Mouse (Mus musculus) embryonic facial prominence, embryonic 14.5 days (tissue): ENCODE results near the gene Map3k14. TPM values are rescaled to one million over a fixed set of nuclear protein-coding genes. Genes with fewer than 3 reads are reported as not detected.
"Not testable (repeated sequence)": the region's sequence is repeated elsewhere in the genome, so short reads cannot be mapped to it uniquely, and the experiment has no call there.

Experiments
- ATAC-seq: fragments of 200-750 bp; cut with Nextera tagmentation; 2 replicates; pipeline ENCODE4 v1.8.0; 2017; ENCODE audit warnings: low read depth, moderate number of reproducible peaks, moderate TSS enrichment
- DNase-seq: peaks from one replicate; pipeline ENCODE4 v3.0.0-alpha.2; 2015; ENCODE audit warnings: low spot score
- H3K27ac ChIP-seq: fragments of 300-500 bp; sonication (generic); replicated peaks from 2 replicates; pipeline ENCODE4 v1.5.1; 2014; ENCODE audit warnings: low read depth, mild to moderate bottlenecking, low read length, moderate library complexity
- H3K27me3 ChIP-seq: fragments of 300-500 bp; sonication (generic); replicated peaks from 2 replicates; pipeline ENCODE4 v1.6.1; 2014; ENCODE audit warnings: low read length; ENCODE audit not compliant: control insufficient read depth, insufficient read depth
- H3K36me3 ChIP-seq: fragments of 300-500 bp; sonication (generic); 2 replicates; pipeline ENCODE4 v1.6.1; 2014; ENCODE audit warnings: low read length, mixed read lengths; ENCODE audit not compliant: control insufficient read depth, insufficient read depth
- H3K4me1 ChIP-seq: fragments of 300-500 bp; sonication (generic); 2 replicates; pipeline ENCODE4 v1.6.1; 2014; ENCODE audit warnings: antibody characterized with exemption, low read length; ENCODE audit not compliant: control insufficient read depth, insufficient read depth
- H3K4me2 ChIP-seq: fragments of 300-500 bp; sonication (generic); 2 replicates; pipeline ENCODE4 v1.6.1; 2014; ENCODE audit warnings: low read depth, mild to moderate bottlenecking, low read length, moderate library complexity, mixed read lengths
- H3K4me3 ChIP-seq: fragments of 300-500 bp; sonication (generic); 2 replicates; pipeline ENCODE4 v1.5.1; 2014; ENCODE audit warnings: low read depth, mild to moderate bottlenecking, low read length
- H3K9ac ChIP-seq: fragments of 300-500 bp; sonication (generic); 2 replicates; pipeline ENCODE4 v1.6.1; 2014; ENCODE audit warnings: low read depth, mild to moderate bottlenecking, low read length, moderate library complexity, mixed read lengths
- H3K9me3 ChIP-seq: fragments of 300-500 bp; sonication (generic); 2 replicates; pipeline ENCODE4 v1.6.1; 2016; ENCODE audit warnings: low read length; ENCODE audit not compliant: control insufficient read depth
- WGBS: fragments of 180-500 bp; shearing (Covaris S2); extraction: QIAGEN DNeasy Blood & Tissue Kit; methylation state at CpG from one replicate; pipeline ENCODE4 v1.1.7; 2014; 5-methylcytosine and 5-hydroxymethylcytosine counted together
- polyA plus RNA-seq: library from polyadenylated mRNA; unstranded; fragments of >200 nt; fragmentation: Nextera tagmentation; extraction: Ambion mirVana; gene quantifications from 2 replicates; pipeline ENCODE4 v1.2.1, GENCODE M21; 2014

The Map3k14 gene
- polyA plus RNA-seq, 1 experiment from 2014 or later = 4.6 TPM

DNA sequence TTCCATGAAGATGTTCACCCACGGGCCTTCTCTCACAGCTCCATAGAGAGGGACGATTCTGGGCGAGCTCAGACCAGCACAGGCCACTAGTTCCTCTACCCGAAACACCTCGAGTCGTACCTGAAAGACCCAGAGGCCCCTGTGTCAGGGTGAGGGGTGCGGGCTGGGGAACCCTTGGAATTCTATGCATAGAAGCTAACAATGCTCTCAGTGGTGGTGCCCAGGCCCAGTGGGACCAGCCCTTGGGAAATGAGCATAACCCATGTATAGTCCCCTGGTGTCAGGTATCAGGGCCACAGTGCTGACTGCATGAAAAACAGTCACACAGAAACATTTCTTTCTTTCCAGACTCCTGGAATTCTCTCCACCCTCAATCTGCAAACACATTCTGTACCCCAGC is 35.9 kb downstream of the Map3k14 start:
- 89% methylated on average over 7 of the region's 7 CpGs for WGBS
- no peak overlapping the region for H3K4me2 ChIP-seq
- no peaks in the 10 kb centered on the region for H3K4me1 ChIP-seq
- H3K36me3 ChIP-seq = peaks cover 61% of the 10 kb centered on the region
- H3K4me3 ChIP-seq = no peak overlapping the region
- H3K9ac ChIP-seq = no peak overlapping the region
- no peak for ATAC-seq
- no peaks in the 10 kb centered on the region for H3K27me3 ChIP-seq
- H3K9me3 ChIP-seq = 0 out of 2 replicates have a peak, but pooled peaks cover 6% of the 10 kb centered on the region
- DNase-seq = no peak
- no peak overlapping the region for H3K27ac ChIP-seq

DNA sequence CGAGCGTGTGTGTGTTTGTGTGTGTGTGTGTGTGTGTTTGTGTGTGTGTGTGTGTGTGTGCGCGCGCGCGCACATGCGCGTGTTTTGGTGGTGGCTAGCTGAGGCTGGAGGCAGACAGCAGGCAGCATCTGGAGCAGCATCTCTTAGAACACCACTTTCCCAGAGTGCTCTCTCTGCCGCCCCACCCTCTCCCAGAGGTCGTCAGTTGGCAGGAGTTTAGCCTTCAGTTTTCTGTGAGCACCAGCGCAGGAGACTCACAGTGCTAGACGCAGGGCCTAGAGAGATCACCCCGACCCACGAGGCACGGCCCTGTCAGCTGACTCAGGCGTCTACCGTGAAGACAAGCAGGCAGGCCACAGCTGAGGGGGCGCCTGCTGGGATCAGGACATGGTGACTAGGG is 36.6 kb downstream of the Map3k14 start:
- no peaks in the 10 kb centered on the region for H3K4me1 ChIP-seq
- ATAC-seq = no peak
- H3K9ac ChIP-seq = no peak overlapping the region
- DNase-seq = no peak
- 80% methylated on average over 19 of the region's 19 CpGs for WGBS
- no peaks in the 10 kb centered on the region for H3K27me3 ChIP-seq
- peaks cover 62% of the 10 kb centered on the region for H3K36me3 ChIP-seq
- H3K4me2 ChIP-seq = no peak overlapping the region
- no peak overlapping the region for H3K27ac ChIP-seq
- H3K9me3 ChIP-seq = 0 out of 2 replicates have a peak, but pooled peaks cover 6% of the 10 kb centered on the region
- H3K4me3 ChIP-seq = no peak overlapping the region

DNA sequence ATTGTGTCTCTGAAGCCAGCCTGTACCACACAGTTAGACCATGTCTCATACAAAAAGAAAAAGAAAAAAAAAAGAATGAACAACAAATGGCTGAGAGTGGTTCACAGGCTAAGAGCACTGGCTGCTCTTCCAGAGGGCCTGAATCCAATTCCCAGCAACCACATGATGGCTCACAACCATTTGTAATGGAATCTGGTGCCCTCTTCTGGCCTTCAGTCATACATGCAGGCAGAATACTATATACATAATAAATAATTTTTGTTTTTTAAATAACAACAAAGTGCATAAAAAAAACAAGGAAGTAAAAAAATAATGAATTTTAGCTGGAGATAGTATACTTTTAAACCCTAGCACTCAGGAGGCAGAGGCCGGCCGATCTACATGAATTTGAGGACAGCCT is 37.7 kb downstream of the Map3k14 start:
- 0 out of 2 replicates have a peak, but pooled peaks cover 6% of the 10 kb centered on the region for H3K9me3 ChIP-seq
- no peak overlapping the region for H3K4me3 ChIP-seq
- peaks cover 68% of the 10 kb centered on the region for H3K36me3 ChIP-seq
- H3K9ac ChIP-seq = no peak overlapping the region
- DNase-seq = no peak
- H3K4me1 ChIP-seq = no peaks in the 10 kb centered on the region
- WGBS = 100% methylated on average over 2 of the region's 2 CpGs
- no peaks in the 10 kb centered on the region for H3K27me3 ChIP-seq
- H3K27ac ChIP-seq = no peak overlapping the region
- no peak for ATAC-seq
- no peak overlapping the region for H3K4me2 ChIP-seq

DNA sequence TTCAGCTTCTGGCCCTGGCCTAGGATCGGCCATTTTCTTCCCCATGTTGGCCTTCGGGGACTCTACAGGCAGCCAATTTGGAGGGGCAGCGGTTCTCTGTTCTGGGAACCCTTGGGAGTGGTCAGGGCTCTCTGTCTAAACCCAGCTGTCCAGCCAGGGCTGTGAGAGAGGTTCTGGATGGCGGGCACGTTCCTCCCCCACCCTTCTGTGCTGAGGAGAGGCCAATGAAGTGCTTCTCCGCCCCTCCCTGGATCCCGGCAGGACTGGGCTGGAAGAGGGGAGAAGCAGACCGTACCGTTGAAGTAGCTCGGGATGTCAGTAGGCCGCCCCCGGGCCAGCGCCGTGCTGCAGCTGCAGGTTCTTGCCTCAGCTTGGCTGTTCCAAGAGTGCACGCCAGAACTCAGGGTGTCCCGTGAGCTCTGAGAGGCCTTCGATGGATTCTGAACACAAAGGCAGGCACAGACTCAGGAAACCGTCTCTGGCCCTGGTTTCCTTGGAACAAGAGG is 43.3 kb downstream of the Map3k14 start:
- H3K27ac ChIP-seq = no peak overlapping the region
- no peak overlapping the region for H3K4me3 ChIP-seq
- H3K27me3 ChIP-seq = no peaks in the 10 kb centered on the region
- no peak for DNase-seq
- ATAC-seq = no peak
- no peak overlapping the region for H3K9ac ChIP-seq
- H3K9me3 ChIP-seq = no peaks in the 10 kb centered on the region
- no peak overlapping the region for H3K4me2 ChIP-seq
- peaks cover 83% of the 10 kb centered on the region for H3K36me3 ChIP-seq
- 50% methylated on average over 18 of the region's 18 CpGs for WGBS
- H3K4me1 ChIP-seq = no peaks in the 10 kb centered on the region

DNA sequence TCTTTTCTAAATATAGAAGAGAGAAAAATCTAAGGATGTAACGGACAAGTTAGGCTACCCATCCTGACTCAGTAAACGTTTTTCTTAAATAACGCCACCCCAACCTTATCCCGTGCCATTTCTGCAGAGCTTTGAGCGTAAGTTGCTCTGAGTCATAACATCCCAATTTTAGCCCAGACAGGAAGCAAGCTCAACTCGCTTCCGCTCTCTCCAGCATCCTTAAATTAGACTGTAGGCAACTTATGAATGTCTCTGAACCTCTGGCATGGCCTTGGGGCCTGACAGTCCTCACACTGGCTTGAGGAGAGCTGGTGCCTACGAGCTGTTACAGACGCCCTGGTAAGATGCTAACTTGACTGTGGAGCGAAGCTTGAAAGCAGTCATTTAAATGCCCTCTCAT is 43.8 kb downstream of the Map3k14 start:
- no peaks in the 10 kb centered on the region for H3K27me3 ChIP-seq
- H3K4me3 ChIP-seq = no peak overlapping the region
- peaks cover 2% of the 10 kb centered on the region; the same call in 1 of the 2 replicates for H3K4me1 ChIP-seq
- no peak overlapping the region for H3K27ac ChIP-seq
- no peak overlapping the region for H3K9ac ChIP-seq
- peaks cover 77% of the 10 kb centered on the region for H3K36me3 ChIP-seq
- ATAC-seq (no peak), DNase-seq (no peak)
- no peaks in the 10 kb centered on the region for H3K9me3 ChIP-seq
- WGBS = 80% methylated on average over 10 of the region's 10 CpGs
- H3K4me2 ChIP-seq = no peak overlapping the region

DNA sequence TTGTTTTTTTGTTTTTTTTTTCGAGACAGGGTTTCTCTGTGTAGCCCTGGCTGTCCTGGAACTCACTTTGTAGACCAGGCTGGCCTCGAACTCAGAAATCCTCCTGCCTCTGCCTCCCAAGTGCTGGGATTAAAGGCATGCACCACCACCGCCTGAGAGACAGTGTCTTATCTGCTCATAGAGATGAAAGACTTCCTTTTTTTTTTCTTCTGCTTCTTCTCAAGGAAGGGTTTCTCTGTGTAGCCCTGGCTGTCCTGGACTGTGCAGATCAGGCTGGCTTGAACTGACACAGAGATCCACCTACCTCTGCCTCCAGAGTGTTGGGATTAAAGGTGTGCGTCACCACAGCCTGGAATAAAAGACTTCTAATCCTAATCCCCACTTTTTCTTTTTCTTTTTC is 44.6 kb downstream of the Map3k14 start:
- ATAC-seq, H3K4me3 ChIP-seq, H3K27ac ChIP-seq, H3K9ac ChIP-seq, H3K4me1 ChIP-seq, H3K27me3 ChIP-seq, H3K4me2 ChIP-seq, H3K9me3 ChIP-seq, DNase-seq: not testable (repeated sequence)
- WGBS = 82% methylated on average over 4 of the region's 4 CpGs
- H3K36me3 ChIP-seq = peaks cover 72% of the 10 kb centered on the region

DNA sequence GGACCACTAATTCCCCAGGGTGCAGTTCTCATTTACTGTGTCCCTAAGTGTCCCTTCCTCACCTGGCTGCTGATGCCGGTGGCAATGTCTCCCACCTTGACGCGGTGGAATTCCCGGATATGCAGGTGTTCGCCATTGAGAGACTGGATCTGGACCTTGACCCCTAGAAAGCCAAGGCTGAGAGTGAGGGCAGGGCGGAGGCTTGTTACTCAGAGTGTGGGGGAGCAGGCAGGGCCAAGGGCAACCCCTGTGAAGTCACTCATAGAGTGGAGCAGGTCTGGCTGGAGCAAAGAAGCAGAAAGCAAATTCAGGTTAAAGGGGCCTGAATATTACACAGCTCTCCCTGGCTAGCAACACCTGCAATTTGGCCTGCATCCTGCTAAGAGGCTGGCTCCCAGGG is 45.8 kb downstream of the Map3k14 start:
- no peaks in the 10 kb centered on the region for H3K27me3 ChIP-seq
- no peak overlapping the region for H3K4me2 ChIP-seq
- H3K9ac ChIP-seq = no peak overlapping the region
- peaks cover 5% of the 10 kb centered on the region; the same call in 1 of the 2 replicates for H3K4me1 ChIP-seq
- no peak for ATAC-seq
- H3K9me3 ChIP-seq = no peaks in the 10 kb centered on the region
- no peak for DNase-seq
- 87% methylated on average over 6 of the region's 6 CpGs for WGBS
- peaks cover 60% of the 10 kb centered on the region for H3K36me3 ChIP-seq
- no peak overlapping the region for H3K4me3 ChIP-seq
- H3K27ac ChIP-seq = no peak overlapping the region

DNA sequence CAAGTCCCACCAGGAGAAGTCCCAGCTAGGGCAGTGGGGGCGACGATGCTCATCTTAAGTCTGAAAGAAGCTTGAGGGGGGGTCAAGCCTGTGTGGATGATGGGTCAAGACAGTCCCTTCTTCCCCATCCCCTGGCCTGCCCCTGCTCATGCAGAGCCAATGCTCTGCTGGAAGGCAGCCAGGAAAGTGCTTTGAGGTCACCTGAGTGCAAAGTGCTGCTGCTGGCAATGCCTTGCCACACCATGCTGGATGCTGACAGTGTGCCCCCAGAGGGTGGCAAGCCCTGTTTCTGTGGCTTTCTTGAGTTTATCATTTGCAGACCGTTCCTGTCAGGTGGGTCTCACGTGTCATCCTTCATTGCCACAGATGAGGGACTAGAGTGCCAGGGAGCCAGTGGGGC is 47.3 kb downstream of the Map3k14 start:
- WGBS = 95% methylated on average over 4 of the region's 4 CpGs
- no peaks in the 10 kb centered on the region for H3K27me3 ChIP-seq
- no peak overlapping the region for H3K27ac ChIP-seq
- DNase-seq = no peak
- H3K4me1 ChIP-seq = peaks cover 5% of the 10 kb centered on the region; the same call in 1 of the 2 replicates
- no peak overlapping the region for H3K4me2 ChIP-seq
- no peak overlapping the region for H3K9ac ChIP-seq
- ATAC-seq = no peak
- H3K4me3 ChIP-seq = no peak overlapping the region
- H3K9me3 ChIP-seq = no peaks in the 10 kb centered on the region
- H3K36me3 ChIP-seq = peaks cover 46% of the 10 kb centered on the region

DNA sequence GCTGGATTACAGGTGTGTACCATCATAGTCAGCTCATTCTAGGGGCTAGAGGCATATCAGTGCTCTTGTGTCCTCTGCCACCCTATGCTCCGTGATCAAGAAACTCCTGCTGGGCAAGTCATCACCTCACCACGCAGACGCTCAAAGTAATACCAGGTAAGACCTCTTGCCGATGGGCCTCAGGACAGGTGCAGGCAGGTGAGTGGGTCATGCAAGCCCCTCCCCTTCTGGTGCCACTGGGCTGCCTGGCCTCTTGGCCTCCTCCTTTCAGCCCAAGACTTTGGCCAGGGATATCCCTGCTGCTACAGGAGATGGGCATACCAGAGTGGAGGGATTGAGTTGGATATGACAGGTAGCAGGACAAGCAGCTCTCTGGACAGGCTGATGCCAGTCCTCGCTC is 48.0 kb downstream of the Map3k14 start:
- ATAC-seq (no peak), DNase-seq (no peak)
- Histone ChIP-seq H3K4me1 (peaks cover 5% of the 10 kb centered on the region; the same call in 1 of the 2 replicates), H3K36me3 (peaks cover 39% of the 10 kb centered on the region), H3K4me3 (no peak overlapping the region), H3K9me3 (no peaks in the 10 kb centered on the region), H3K4me2 (no peak overlapping the region), H3K9ac (no peak overlapping the region), H3K27me3 (no peaks in the 10 kb centered on the region), H3K27ac (no peak overlapping the region)
- WGBS = 84% methylated on average over 5 of the region's 5 CpGs
